Mouse (Mus musculus) cerebellum, postnatal 4 days (tissue): ENCODE data around the gene 4933427D14Rik.
A peak's percentile ranks its signal among the peaks of the same experiment; 100 is the strongest.

Experiments
- DNase-seq, 2 experiments: peaks; one replicate each; pipeline ENCODE4 v3.0.0; 2022; ENCODE audit warnings: low spot score in 2 of 2, mixed read lengths in 1 of 2

4933427D14Rik gene

DNA sequence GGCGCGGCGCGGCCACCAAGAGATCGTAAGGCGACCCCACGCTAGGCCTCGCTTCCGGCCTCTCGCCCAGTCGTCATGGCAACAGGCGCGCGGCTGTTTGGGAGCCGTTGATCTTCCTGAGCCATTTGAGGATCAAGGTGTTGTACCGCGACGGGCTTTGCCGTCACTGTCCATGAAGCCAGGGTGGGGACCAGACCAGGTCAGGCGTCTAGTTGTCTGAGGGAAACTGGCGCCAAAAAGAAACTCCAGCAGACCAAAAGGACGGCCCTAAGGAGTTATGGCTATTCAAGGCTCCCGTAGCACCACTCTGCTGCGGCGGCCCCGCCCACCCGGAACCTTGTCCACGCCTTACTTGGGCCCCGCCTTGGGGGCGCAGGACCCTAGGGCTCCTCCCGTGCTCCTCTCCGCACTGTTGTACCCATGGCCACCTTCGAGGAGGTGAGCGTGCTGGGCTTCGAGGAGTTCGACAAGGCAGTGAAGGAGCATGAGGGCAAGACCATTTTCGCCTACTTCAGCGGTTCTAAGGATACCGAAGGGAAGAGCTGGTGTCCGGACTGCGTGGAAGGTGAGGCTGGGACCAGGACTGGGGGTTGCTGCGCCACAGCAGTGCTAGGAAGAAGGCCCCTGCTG lies at the start of gene 4933427D14Rik, which contains the start of gene Txndc17:
4933427D14Rik (minus strand) TSS at position 256 of the 630 bp plus-strand sequence.
Txndc17 (plus strand) TSS at position 344 of the 630 bp plus-strand sequence.
- DNase-seq, result peak; percentile 51 to 79

DNA sequence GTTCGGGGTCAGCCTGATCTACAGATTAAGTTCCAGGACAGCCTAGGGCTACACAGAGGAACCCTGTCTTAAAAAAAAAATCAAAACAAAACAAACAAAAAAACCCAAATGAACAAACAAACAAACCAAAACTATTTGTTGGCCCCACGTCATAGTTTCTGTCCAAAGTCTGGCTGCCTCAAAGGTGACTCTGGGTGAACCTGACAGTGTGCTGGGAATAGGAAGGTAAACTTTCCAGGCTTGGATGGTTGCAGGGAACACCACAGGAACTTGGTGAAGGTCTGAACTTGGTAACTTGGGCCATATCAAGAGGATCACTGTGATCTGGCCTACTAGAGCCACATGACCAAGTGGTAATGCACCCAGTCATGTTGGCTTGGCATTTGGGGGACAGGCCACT lies 49.2 kb upstream of the 4933427D14Rik start:
- no peak for DNase-seq

DNA sequence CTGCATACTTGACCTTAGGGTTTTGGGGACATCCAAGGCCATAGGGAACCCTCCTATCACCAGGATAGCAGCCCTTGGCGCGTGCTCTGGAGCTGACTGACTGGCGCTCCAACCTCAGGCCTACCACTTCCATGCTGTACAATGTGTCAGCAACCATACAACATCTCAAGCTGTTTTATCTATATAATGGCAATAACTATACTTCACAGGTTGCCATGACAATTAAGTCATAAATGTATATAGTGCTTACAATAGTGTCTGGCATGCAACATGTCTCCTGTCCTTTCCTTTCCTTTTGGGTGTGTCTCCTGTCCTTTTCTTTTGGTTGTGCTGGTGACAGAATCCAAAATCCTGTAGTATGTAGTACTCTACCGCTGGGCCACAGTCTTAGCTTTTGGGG lies 48.4 kb upstream of the 4933427D14Rik start:
- DNase-seq, result no peak

DNA sequence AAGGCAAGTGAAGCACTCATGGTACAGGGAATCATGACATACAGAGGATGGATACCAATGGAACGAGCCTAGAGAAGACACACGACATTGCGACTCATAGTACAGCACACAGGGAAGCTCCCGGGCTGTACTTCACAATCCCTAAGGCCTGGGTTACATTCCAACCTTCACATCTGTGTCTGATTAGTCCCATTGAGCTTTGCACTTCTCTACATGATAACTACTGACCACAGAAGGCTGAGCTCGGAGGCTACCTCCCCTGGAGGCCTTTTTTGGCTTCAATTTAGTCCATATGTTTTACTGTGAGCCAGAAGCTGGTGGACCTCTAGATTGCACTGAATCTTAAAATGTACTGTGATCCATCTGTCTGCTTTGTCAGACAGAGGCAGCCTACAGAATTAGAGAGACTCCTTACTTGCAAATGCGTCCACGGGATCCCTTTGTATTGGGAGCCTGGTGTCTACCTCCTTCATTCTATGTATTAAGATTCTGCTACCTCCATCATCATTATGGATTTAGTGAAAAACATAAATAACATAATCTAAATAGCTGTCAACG lies 38.0 kb upstream of the 4933427D14Rik start:
- no peak for DNase-seq

DNA sequence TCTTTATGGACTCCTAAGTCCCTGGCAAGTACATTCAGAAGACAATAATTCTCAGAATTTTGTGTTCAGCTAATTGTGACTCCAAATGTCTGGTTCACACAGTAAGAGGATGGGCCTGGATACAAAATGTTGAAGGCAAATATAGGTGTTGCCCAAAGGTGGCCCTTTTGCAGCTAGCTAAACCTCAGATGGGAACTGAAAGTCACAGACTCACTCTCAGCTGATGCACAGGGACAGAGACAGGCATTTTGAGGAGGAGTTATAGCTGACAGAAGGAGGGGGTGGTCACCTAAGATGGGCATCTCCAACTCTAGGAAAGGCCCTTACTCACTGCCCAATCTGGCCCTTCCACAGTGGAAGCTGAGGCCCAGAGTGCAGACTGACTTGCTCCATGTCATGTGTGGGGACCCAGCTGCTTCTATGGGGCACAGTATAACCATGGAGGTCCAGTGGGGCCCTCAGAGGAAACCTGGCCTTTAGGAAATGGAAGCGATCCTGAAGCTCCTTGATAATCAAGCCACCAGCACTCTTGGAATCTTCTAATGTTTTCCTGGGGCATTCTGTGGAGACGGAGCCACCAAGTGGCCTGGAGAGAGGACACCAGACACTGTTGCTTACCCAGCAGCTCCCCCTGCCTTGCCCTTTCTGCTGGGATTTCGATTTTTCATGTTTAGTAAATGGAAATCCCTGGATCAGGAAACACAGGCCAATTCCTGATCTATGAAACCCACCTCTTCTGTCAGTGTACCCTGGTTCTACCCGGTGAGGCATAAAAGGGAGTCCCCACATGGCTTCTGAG lies 33.0 kb upstream of the 4933427D14Rik start:
- no peak for DNase-seq

DNA sequence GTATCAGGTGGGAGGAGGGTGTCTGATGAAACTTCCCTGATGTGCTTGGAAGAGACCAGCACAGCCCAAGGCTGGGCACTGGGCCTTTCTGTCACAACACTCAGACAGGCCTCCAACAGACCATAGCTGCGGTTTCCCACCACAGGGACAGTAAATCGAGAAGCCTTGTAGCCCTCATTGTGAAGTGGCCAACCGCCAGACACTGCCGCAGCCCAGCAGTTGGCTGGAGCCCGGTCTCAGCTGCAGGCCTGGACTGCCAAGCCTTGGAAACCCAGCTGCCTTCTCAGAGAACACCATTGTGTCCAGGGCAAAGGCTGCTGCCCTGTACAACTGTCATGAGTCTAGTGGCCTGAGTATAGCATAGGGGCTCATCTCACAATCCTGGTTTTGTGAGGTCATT lies 26.8 kb upstream of the 4933427D14Rik start:
- peak; percentile 31 to 76 for DNase-seq

DNA sequence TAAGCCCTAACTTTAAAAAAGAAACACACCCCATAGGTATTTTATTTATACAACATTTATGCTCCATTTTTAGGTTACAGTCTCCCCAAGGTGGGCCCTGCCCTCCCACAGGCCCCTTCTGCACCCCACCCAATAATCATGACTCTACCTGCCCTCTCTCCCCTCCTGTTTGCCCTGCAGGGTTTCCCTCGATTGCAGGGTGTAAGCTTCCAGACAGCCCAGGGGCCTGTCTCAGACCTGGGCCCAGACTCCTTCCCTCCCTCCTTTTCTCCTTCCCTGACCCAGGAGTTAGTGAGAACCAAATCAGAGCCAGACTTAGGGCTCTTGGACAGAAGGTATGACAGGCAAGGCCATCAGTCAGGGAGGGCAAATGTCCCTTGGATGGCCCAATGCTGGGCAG lies 25.7 kb upstream of the 4933427D14Rik start:
- no peak for DNase-seq

DNA sequence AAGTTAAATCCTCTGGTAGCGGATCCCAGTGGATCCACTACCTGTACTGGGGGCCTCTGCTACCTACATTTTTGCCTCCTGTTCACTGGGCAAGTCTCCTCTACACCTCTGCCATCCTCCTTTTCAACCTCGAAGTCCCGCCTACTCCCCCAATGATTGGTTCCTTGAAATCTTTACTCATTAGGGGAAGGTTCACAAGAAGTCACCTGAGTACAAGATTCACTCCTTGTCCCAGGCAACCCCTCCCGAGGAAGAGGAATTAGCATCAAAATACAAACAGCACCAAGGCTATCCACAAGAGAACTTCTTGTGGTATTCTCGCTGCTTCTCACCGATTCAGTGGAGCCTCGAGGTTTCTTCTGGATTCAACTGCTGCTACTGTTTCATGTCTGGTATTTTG lies 24.8 kb upstream of the 4933427D14Rik start:
- no peak for DNase-seq

DNA sequence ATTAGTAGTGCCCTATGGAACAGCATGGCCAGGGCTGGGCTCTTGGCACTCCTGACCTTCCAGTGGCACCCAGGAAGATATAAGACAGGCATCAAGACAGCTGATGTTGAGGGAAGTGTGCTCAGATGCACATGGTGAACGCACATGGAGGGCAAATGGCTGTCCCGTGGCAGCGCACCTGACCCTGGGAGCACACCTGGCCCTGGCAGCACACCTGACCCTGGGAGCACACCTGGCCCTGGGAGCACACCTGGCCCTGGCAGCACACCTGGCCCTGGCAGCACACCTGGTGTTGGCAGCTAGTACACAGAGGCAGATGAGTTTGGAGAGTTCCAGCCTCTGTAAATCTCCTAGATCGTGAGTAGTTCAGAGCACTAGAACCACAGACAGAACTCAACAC lies 21.3 kb upstream of the 4933427D14Rik start:
- no peak for DNase-seq

DNA sequence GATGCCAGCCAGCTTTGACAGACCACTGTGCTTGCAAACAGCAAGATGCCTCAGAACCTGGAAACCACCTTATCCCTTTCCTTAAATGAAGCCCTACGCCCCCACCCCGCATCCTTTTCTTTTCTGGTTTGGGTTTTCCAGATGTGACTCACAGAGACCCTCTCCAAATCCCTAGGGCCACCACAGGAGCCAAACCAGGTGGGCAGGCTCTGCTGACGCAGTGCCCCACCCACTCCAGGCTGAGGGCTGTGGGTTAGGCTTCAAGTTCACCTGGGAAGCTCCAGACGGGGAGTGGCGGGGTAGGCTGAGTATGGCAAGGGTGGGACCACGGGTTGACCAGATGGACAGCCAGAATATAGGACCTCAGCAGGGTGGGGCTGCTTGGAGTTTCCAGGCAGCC lies 19.6 kb upstream of the 4933427D14Rik start:
- no peak for DNase-seq

DNA sequence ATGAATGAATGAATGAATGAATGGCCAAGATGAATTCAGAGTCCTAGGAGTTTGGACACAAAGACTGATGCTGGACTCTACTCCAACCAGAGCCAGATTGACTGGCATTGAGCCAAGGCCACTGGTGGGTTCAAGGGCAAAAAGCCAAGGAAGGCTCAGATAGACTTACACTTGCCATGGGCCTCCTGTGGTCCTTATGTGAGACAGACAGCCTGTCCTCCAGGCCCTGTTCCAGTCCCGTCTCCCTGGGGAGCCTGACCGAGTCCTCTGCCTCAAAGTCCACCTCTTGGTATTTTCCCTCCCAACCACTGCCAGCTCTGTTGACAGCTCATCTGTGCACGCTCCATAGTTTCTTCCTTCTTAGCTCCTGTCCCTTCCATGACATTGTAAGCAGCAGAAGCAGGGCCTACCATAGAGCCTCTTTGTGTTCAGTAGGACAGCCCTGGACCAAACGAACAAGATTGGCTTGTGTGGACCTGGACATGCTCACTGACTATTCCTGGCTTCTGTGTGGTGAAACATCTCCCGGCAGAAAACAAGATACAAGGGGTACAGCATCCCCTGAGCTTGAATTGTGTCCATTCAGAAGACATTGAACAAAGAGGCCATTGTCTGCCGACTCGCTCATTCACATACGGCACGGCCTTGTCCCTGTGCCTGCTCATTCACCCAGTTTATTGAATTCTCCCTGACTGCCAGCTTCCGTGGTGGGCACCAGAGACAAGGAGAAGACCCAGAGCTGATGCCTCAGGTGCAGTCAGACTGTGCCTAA lies 18.9 kb upstream of the 4933427D14Rik start:
- peak in 1 of 2 experiments; percentile 89 for DNase-seq

DNA sequence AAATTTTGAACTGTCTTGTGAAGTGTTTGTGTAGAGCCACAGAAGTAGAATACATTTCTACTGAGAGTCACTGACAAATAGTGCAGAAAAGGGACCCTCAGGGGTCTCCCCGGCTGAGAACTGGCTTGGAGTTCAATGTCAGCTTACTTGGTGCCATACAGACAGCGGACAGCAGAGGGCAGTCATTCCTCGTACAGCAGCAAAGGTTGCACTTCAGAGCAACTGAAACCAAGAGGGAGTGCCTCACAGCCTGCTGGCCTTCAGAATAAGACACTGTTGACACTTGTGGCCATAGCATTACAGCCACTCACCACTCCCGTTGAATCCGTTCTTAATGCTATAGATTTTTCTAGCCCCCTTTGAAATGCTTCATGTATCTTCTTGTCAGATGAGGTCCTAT lies 17.6 kb upstream of the 4933427D14Rik start:
- DNase-seq, result peak; percentile 74 to 91

DNA sequence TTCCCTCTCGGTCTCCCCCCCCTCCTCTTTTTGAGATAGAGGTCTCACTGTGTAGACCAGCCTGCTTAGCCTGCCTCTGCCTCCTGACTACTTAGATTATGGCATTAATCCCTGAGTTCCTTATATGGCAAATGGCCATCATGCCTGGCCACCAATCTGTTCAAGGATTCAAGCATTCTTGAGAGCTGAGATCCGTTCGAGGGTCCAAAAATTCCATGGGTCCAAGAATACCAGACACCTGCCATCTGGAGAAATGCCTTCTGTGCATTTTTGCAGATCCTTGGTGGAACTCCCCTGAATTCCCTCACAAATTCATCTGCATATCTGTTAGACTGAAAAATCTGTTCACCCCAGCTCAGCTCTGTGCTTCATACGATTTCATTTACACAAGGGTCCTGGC lies 16.2 kb upstream of the 4933427D14Rik start:
- DNase-seq, result no peak

DNA sequence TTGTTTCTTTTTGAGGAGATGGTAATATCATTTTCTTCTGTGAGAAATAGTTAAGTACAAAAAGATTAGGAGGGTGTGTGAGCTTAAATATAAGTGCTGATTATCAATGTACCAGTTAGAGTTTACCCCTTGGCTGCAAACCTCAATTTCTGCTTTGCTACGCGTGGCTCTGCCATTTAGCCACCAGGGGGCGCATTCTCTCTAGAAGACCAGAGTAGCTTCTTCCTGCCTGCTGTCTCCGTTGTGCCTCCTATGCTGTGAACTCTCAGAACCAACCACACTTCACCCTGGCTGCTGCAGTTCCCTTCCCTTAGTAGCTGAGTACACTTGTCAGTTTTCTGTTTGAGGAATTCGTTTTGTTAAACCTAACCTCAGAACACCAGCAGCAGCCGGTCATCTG lies 14.0 kb upstream of the 4933427D14Rik start:
- peak; percentile 68 to 71 for DNase-seq

DNA sequence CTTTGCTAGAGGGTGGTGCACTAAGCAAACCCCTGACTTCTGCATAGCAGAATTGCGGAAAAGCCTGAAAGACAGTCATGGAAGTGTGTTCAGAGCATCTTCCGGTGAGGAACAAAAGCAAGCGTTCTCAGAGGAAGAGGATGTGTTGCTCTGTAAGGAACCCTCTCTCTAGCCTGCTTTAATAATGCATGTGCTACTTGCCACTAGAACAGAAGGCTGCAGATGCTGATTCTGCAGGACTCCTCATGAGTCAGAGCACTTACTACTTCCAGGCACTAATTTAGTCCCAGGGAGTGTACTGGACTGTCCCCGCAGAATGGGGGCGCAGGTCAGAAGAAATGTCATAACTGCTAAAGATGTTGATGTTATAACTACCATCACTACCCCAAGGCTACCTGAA lies 9.9 kb upstream of the 4933427D14Rik start:
- DNase-seq, result no peak

DNA sequence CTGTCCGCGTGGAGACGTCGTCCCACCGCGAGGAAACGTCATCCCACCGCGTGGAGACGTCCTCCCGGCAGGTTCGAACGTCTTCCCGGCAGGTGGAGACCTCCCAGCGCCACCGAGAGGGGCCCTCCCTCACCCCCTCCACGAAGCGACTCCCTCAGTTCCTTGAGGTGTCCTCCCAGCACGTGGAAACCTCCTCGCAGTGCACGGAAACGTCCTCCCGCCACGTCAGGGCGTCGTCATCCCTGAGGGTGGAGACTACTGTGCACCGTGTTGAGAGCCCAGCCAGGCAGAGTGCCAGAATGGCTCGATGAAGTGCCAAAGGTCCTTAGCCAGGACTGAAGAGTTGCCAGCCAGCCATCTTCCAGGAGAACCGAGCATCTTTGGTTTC lies 8.1 kb upstream of the 4933427D14Rik start, which contains the start of gene Med31:
Med31 (minus strand) TSS at position 183 of the 388 bp plus-strand sequence.
- peak; percentile 51 to 78 for DNase-seq

DNA sequence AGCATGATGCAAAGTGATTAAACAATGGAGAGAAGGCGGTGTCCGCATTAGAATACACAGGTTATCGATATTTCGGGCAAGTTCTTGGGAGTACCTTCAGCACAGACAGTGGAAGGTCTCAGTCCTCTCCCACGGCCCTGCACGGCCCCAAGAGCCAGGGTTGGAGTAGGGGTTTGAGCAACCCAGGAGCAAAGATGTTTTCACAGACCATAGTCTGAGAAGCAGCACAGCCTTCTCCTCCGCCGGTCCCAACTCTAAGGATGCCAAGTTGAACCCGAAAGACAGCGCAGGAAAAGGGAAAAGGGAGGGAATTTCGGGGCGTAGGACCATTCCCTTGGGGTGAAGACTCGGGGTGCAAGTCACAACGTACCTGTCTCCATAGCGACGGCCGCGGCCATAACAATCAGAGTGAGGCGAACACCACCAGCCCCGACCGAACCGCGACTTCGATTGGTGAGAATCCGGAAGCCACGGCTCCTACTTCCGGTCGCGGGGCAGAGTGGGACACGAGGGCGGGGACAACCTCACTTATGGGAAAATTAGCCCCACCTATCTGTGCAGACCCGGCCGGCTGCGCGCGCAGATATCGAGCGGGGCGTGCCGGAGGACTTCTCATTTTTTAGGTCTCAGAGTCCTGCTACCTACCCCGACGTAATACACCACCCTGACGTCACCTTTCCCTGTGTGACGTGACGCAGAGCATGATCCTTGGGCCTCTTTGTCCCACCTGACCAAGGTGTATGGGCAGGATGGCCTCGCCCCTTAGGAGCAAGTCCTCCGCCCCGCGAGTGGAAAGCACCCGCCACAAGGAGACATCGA lies 7.5 kb upstream of the 4933427D14Rik start:
- DNase-seq, result peak; percentile 82 to 94

DNA sequence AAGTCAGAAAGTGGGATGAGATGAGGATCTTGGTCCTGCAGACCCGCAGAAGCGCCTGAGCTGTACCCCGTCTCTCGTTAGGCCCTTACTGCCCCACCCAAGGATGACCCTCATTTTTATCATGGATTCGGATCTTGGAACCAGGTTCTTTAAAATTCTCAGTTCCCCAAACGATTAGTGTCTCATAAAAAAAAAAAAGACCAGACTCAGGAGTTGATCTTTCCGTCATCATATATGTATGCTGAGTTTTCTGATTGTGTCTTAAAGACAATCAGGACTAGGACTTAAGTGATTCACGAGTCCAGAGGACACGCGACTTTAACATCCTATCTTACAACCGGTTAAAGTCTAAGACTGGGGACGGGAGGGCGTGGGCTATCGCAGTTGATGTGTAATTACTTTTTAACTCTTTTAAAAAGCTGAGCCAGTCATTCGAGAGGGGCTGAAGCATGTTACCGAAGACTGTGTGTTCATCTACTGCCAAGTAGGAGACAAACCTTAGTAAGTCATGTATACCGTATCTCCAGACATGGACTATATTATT lies 647 bp upstream of the 4933427D14Rik start:
- no peak for DNase-seq

DNA sequence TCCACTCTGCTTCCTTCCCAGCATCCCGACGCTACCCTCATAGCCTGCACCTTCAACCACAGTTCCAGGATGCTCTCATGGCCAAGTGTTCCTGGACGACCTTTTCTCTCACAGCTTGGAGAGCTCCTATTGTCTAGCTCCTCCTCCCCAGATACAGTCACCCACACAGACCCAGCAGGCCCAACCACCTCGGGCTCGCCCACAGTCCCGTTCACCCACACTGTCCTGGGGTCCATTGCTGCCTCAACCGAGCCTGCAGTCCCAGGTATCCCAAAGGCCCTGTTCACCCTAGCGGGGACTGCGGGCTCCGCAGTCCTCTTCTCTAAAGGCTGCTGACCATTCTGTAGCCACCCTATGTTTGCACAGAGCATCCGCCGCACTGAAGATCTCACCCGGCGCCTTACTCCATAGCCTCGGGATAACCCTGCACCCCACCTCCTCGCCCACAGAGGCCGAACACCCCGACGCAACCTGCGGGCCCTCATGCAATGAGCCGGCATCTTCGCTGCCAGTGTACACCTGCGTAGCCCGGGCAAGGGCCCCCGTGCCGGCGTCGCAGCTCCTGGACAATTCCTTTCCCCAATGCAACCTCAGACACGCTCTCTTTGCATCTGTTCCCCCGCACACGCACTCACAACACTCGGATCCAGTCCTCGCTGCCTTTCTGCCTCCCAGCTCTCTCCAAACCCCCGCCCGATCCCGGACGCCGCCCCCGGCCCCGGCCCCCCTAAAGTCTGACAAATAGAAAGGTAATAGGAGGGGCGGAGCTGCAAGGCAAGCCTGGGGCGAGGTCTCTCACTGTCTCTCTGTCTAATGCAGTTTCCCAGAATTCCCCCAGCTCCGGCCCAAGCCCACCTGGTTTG lies 687 bp downstream of the 4933427D14Rik start, which contains the start of gene Gm43951:
Gm43951 (minus strand) TSS at position 500 of the 863 bp plus-strand sequence.
- peak in 1 of 2 experiments; percentile 31 for DNase-seq

DNA sequence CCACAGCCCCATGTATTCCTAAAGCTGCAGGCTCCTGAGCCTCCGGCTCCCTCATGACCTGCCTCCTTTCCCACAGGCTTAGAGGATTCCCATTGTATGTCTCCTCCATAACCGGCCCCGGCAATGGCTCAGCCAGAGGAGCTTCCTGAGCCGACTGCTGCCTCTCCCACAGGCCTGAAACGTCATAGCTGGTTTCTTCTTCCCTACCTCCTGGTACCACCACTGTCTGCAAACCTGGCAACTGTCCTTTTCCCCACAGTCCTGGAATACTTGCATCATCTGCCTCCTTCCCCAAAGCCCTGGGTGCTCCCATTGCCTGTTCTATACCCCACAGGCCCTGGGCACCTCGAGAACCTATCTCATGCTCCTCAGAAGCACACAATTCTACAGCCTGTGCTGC lies 2.0 kb downstream of the 4933427D14Rik start:
- no peak for DNase-seq
